Mouse (Mus musculus) activated CD4-positive, CD25-positive, alpha-beta regulatory T cell (primary cell): Measurements from ENCODE around the gene Tnfsfm13. TPM values are rescaled to one million over a fixed set of nuclear protein-coding genes. Genes with fewer than 3 reads are reported as not detected.

Source experiments
- polyA plus RNA-seq, 2 experiments: library from polyadenylated mRNA; unstranded; fragments of 100-300 nt; shearing (Covaris generic); gene quantifications; one replicate each; pipeline ENCODE4 v1.2.1; 2017

The Tnfsfm13 gene
- polyA plus RNA-seq: under 1 TPM; 0.08 to 0.44 TPM

DNA sequence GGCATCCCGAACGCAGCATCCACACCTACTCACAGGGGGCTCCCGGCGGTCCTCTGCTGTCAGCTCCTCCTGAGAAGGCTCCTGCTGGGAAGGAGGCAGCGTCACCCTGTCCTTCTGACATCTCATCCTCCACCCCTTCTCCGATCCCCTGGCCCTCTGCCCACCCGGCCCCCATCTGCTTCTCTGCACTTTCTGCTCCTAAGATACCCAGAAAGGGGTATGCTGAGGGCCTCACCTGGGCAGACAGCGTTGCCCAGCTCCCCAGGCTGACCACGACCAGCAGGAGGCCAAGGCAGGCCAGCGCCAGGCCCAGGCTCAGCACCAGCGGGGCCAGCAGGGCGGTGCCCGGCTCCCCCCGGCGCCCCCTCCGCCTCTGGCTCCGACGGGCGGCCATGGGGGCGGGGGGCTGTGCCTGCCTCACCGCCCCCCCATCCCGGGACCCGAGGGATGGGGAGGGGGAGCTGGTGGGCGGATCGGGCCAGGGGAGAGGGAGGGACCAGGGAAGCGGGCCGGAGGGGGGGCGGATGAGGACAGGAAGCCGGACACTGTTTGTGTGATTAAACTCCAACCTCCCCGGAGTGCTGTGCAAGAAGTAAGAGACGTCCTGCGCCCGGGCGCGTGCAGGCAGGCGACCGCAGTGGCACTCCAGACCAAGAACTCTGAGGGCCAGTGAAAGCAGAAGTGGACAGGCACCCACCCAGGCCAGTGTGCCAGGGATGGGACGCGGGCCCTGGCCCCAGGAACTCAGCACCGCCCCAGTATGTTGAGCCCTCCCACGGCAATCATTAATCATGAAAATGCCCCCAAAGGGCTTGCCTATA lies at the start of gene Tnfsfm13, which contains the start of gene Tnfsf12:
Gene Tnfsfm13 (minus strand): TSS at position 738 of the 821 bp plus-strand sequence.
Gene Tnfsf12 (minus strand): TSS at position 489 of the 821 bp plus-strand sequence.

DNA sequence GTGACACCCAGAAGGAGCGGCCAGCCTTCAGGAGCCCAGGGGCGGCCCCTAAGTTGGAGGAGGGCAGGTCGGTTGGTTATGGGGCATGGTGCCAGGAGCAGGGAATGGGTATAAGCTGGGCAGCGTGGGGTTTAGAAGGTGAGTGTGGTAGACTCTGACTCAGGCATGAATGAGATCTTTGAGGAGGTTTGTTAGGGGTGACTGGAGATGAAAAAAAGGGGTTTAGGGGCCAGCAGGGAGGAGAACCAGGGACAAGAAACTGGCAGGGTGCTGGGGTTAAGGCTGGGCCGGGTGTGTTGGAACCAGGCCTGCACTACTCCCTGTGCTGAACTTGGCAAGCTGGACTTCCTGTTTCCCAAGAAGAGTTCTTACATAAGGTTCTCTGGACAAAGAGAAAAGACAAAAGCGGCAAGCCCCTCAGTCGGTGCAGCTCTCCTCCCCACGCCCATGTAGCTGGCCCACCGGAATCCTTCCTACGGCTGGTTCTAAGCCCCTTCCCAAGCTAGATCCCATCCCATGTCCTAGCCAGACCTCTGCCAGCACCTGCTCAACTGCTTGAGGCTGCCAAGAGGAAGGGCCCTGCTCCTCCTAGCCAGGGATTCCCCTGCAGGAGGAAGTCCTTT lies 10.3 kb downstream of the Tnfsfm13 start, which contains the start of gene Tnfsf13:
Gene Tnfsf13 (minus strand): TSS at position 259 of the 623 bp plus-strand sequence.

DNA sequence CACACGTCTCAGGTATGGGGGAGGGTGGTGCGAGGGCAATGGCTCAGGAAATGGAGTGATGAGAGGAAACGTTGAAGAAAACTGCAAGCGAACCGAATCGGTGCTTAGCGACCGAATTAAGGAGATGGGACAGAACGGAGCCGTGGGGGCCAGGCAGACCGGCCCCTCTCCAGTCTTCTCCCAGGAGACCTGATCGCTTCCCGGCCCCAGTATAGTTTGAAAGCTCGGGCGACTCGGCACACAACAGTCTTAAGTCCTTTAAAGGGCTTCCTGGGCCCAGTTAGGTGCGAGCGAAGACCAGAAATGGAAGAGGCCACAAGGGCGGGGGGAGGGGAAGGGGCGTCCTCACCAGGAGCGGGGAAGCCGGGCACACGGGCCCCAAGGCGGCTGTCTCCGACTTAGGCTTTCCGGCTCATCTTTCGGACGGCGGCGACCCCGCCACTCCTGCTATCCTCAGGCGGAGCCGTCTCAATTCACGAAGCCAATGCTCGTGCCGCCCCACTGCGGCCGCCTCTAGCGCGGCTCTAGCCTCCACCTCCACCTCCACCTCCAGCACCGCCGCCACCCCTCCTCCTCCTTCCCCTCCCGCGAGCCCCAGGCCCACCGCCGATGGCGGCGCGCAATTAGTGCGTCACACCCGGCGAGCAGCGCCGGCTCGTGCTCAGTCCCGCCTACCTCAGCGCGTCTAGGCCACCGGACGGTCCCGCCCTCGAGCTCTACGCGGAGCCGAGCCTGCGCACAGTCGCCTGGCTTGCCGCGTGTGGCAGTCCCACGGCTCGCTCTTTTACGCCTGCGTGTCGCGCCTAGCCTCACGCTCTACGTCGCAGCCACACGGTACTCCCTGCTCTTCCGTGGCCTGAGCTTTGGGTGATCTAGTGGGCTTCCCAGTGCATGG lies 14.3 kb downstream of the Tnfsfm13 start, which contains the start of gene Senp3:
Gene Senp3 (minus strand): TSS at position 771 of the 895 bp plus-strand sequence.

DNA sequence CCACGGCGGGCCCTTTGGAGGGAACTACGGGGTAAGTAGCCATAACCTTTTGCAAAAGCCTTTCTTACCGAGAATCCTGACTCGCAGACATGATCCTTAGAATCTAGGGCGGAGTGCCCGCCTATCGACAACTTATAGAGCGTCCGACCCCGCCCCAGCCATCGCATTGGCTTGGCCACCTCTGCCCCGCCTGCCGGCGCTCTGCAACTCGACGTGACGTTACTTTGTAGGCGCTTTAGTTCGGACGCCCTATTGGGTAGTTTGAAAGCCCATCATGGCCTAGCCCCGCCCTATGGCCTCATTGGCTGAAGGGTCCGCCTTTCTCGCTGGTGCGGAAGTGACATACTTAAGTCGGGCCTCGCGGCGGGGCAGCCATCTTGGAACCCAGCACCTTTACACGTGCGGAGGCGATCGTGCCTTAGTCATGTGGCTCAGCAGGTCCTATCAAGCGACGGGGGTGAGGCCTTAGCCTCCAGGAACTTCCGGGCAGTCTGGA lies 23.6 kb downstream of the Tnfsfm13 start, which contains the start of gene Eif4a1:
Gene Eif4a1 (minus strand): TSS at position 213 of the 496 bp plus-strand sequence.

DNA sequence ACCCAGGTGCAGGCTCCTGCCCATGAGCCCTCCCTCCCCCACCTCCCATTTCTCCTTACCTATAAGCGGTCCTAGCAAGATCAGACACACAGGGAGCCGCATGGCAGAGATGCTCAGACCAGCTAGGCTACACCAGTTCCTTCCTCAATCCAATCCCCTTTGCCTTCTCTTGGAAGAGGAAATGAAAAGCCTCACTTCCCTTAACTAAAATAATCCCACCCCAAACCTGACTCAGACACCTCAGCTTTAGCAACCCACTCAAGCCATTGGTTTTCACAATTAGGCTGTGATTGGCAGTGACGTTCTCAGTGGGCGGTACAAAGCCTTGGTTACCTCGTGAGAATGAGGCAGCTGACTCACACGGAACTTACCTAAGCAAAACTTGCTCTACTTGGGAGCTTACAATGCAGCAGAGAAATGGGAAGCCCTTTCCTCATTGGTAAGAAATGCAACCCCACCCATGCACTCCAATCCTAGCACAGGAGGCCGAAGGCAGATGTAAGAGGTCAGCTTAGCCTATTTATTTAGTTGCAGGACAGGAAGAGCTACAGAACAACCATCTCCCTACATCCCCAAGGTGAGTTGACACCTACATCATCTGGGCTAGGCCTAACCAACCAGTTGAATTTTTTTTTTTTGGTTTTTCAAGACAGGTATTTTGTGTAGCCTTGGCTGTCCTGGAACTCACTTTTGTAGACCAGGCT lies 29.8 kb downstream of the Tnfsfm13 start, which contains the start of gene Cd68:
Gene Cd68 (minus strand): TSS at position 193 of the 704 bp plus-strand sequence.

DNA sequence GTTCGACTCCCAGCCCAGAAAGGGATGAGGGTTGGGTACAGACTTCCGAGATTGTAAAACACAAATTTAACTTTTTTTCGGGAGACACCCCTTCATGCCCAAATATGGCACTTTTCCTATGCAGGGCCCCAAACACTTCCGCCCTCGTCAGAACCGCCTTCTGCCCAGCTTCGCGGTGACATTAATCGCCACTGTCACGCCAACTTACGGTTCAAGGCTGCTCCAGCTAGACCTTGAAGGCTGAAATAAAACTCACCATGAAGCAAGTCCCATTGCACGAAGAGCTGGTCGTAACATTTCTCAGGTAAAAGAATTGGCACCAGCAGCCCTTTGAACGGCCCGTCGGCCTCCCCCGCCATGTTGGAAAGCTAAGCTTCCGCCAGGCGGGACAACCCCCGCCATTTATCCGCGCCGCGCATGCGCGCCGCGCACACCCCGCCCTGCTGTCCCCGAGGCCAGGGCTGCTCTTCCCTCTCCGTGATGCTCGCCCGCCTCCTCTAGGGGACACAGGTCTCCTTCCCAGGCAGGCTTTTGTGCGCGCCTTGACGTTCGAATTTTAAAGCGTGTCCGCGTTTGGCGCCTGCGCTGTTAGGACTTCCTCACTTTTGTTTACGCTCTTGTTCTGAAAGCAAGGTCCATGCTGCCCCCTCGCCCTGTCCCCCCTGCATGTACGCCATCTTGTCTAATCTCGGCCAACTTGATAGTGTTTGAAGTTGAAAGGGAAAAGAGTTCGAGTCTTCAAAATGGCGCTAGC lies 33.5 kb downstream of the Tnfsfm13 start, which contains the start of gene Mpdu1:
Gene Mpdu1 (minus strand): TSS at position 430 of the 754 bp plus-strand sequence.

DNA sequence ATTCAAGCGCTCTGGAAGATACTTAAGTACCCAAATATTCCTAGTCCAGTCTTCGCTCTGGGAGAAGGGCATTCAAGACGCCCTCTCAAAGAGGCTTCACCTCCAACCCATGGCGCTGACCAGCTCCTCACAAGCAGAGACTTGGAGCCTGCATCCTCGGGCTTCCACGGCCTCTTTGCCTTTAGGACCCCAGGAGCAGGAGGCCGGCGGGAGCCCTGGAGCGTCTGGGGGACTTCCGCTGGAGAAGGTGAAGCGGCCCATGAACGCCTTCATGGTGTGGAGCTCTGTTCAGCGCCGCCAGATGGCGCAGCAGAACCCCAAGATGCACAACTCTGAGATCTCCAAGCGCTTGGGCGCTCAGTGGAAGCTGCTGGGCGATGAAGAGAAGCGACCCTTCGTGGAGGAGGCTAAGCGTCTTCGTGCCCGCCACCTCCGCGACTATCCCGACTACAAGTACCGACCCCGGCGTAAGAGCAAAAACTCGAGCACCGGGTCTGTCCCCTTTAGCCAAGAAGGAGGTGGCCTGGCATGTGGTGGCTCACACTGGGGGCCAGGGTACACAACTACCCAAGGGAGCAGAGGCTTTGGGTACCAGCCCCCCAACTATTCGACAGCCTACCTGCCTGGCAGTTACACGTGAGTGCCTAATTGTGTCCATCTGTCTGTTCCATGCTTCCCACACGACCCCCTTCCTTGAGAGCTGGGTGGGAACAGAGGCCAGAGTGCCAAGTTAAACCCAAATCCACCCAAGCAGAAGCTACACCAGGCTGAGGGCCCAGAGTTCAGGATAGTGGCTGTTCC lies 40.4 kb downstream of the Tnfsfm13 start, which contains the start of gene Sox15:
Gene Sox15 (plus strand): TSS at position 51 of the 801 bp plus-strand sequence.

Other genes with a start within 250 kb of the Tnfsfm13 start
- under 1 TPM; 0.02 to 0.48 TPM for gene Dnah2, start 147.0 kb downstream of the Tnfsfm13 start, polyA plus RNA-seq
- under 1 TPM; 0.23 to 0.32 TPM for gene Efnb3, start 135.9 kb downstream of the Tnfsfm13 start, polyA plus RNA-seq
- 10 to 100 TPM; 19.2 to 31.5 TPM for gene Wrap53, start 115.8 kb downstream of the Tnfsfm13 start, polyA plus RNA-seq
- gene Trp53, start 115.7 kb downstream of the Tnfsfm13 start, polyA plus RNA-seq: 100 to 1,000 TPM; 162 to 242 TPM
- under 1 TPM in 1 of 2 experiments, not detected in 1; 0.14 TPM for gene Atp1b2, start 90.2 kb downstream of the Tnfsfm13 start, polyA plus RNA-seq
- gene Shbg, start 78.2 kb downstream of the Tnfsfm13 start, polyA plus RNA-seq: under 1 TPM in 1 of 2 experiments, not detected in 1; 0.32 TPM
- not detected for gene Sat2, start 74.1 kb downstream of the Tnfsfm13 start, polyA plus RNA-seq
- gene Fxr2, start 63.1 kb downstream of the Tnfsfm13 start, polyA plus RNA-seq: 10 to 100 TPM; 49.1 to 52.6 TPM
- gene Sox15, start 40.8 kb downstream of the Tnfsfm13 start, polyA plus RNA-seq: not detected
- 10 to 100 TPM; 78.8 to 82.1 TPM for gene Mpdu1, start 33.5 kb downstream of the Tnfsfm13 start, polyA plus RNA-seq
- 10 to 100 TPM in 1 of 2 experiments, 1 to 10 TPM in 1; 5.9 to 15.7 TPM for gene Cd68, start 29.9 kb downstream of the Tnfsfm13 start, polyA plus RNA-seq
- gene Eif4a1, start 23.7 kb downstream of the Tnfsfm13 start, polyA plus RNA-seq: 100 to 1,000 TPM; 550 to 657 TPM
- gene Senp3, start 14.0 kb downstream of the Tnfsfm13 start, polyA plus RNA-seq: 10 to 100 TPM; 47.4 to 49.1 TPM
- under 1 TPM; 0.13 to 0.34 TPM for gene Tnfsf13, start 10.3 kb downstream of the Tnfsfm13 start, polyA plus RNA-seq
- under 1 TPM; 0.31 to 0.42 TPM for gene Tnfsf12, start 249 bp downstream of the Tnfsfm13 start, polyA plus RNA-seq
- 10 to 100 TPM; 30.9 to 45.6 TPM for gene Polr2a, start 62.5 kb upstream of the Tnfsfm13 start, polyA plus RNA-seq
- not detected for gene Slc35g3, start 65.9 kb upstream of the Tnfsfm13 start, polyA plus RNA-seq
- 1 to 10 TPM; 4.9 to 5.8 TPM for gene Zbtb4, start 69.8 kb upstream of the Tnfsfm13 start, polyA plus RNA-seq
- 1 to 10 TPM; 1.6 to 3.6 TPM for gene Chrnb1, start 99.8 kb upstream of the Tnfsfm13 start, polyA plus RNA-seq
- not detected for gene Fgf11, start 105.8 kb upstream of the Tnfsfm13 start, polyA plus RNA-seq
- gene Tmem102, start 109.5 kb upstream of the Tnfsfm13 start, polyA plus RNA-seq: under 1 TPM in 1 of 2 experiments, not detected in 1; 0.38 TPM
- not detected for gene Gm39566, start 119.2 kb upstream of the Tnfsfm13 start, polyA plus RNA-seq
- not detected for gene Spem2, start 122.4 kb upstream of the Tnfsfm13 start, polyA plus RNA-seq
- not detected for gene Spem1, start 126.1 kb upstream of the Tnfsfm13 start, polyA plus RNA-seq
- under 1 TPM; 0.24 to 0.34 TPM for gene Nlgn2, start 141.7 kb upstream of the Tnfsfm13 start, polyA plus RNA-seq
- 100 to 1,000 TPM; 109 to 131 TPM for gene Tmem256, start 142.4 kb upstream of the Tnfsfm13 start, polyA plus RNA-seq
- gene Plscr3, start 150.3 kb upstream of the Tnfsfm13 start, polyA plus RNA-seq: 10 to 100 TPM; 19.0 to 36.8 TPM
- gene Tnk1, start 162.6 kb upstream of the Tnfsfm13 start, polyA plus RNA-seq: not detected
- not detected for gene Tmem95, start 181.9 kb upstream of the Tnfsfm13 start, polyA plus RNA-seq
- 1 to 10 TPM in 1 of 2 experiments, under 1 TPM in 1; 0.39 to 3.3 TPM for gene Kctd11, start 185.3 kb upstream of the Tnfsfm13 start, polyA plus RNA-seq
- gene Acap1, start 199.4 kb upstream of the Tnfsfm13 start, polyA plus RNA-seq: 100 to 1,000 TPM; 299 to 487 TPM
- gene 2810408A11Rik, start 204.9 kb upstream of the Tnfsfm13 start, polyA plus RNA-seq: 1 to 10 TPM; 1.5 to 4.2 TPM
- 1 to 10 TPM; 5.2 to 6.2 TPM for gene Neurl4, start 205.0 kb upstream of the Tnfsfm13 start, polyA plus RNA-seq
- 100 to 1,000 TPM; 148 to 174 TPM for gene Gps2, start 217.8 kb upstream of the Tnfsfm13 start, polyA plus RNA-seq
- 1,000 to 10,000 TPM; 1,226 to 1,635 TPM for gene Eif5a, start 225.9 kb upstream of the Tnfsfm13 start, polyA plus RNA-seq
- not detected for gene Ybx2, start 239.7 kb upstream of the Tnfsfm13 start, polyA plus RNA-seq